Mouse (Mus musculus) intestine, postnatal 0 days (tissue): ENCODE data around the gene Afap1l2. TPM values are rescaled to one million over a fixed set of nuclear protein-coding genes. Genes with fewer than 3 reads are reported as not detected.

Experiments
- ATAC-seq: fragments of 200-750 bp; cut with Nextera tagmentation; 2 replicates; pipeline ENCODE4 v1.8.0; 2017; ENCODE audit warnings: mild to moderate bottlenecking, moderate TSS enrichment, moderate library complexity
- H3K27ac ChIP-seq: fragments of 300-500 bp; sonication (generic); 2 replicates; pipeline ENCODE4 v1.5.1; 2014; ENCODE audit warnings: mild to moderate bottlenecking, low read depth, low read length, moderate library complexity
- H3K27me3 ChIP-seq: fragments of 300-500 bp; sonication (generic); replicated peaks from 2 replicates; pipeline ENCODE4 v1.6.1; 2014; ENCODE audit warnings: low read length, mixed read lengths; ENCODE audit not compliant: control insufficient read depth, insufficient read depth
- H3K36me3 ChIP-seq: fragments of 300-500 bp; sonication (generic); 2 replicates; pipeline ENCODE4 v1.6.1; 2014; ENCODE audit warnings: mild to moderate bottlenecking, moderate library complexity; ENCODE audit not compliant: control insufficient read depth, insufficient read depth
- H3K4me1 ChIP-seq: fragments of 300-500 bp; sonication (generic); replicated peaks from 2 replicates; pipeline ENCODE4 v1.6.1; 2014; ENCODE audit warnings: antibody characterized with exemption, low read length, mixed read lengths; ENCODE audit not compliant: control insufficient read depth, insufficient read depth
- H3K4me2 ChIP-seq: fragments of 300-500 bp; sonication (generic); replicated peaks from 2 replicates; pipeline ENCODE4 v1.6.1; 2014; ENCODE audit warnings: low read depth, mild to moderate bottlenecking, moderate library complexity
- H3K4me3 ChIP-seq: fragments of 300-500 bp; sonication (generic); 2 replicates; pipeline ENCODE4 v1.5.1; 2014; ENCODE audit warnings: low read depth, low read length
- H3K9ac ChIP-seq: fragments of 300-500 bp; sonication (generic); 2 replicates; pipeline ENCODE4 v1.6.1; 2014; ENCODE audit warnings: mild to moderate bottlenecking, low read depth, low read length
- H3K9me3 ChIP-seq: fragments of 300-500 bp; sonication (generic); 2 replicates; pipeline ENCODE4 v1.6.1; 2016; ENCODE audit warnings: mixed run types; ENCODE audit not compliant: control insufficient read depth
- CTCF ChIP-seq: sonication (generic); IDR thresholded peaks from 2 replicates; pipeline ENCODE4 v1.5.1; 2016; ENCODE audit warnings: low read depth, mild to moderate bottlenecking, control low read depth, antibody characterized with exemption, moderate library complexity
- WGBS: fragments of 180-500 bp; shearing (Covaris S2); extraction: QIAGEN DNeasy Blood & Tissue Kit; methylation state at CpG from one replicate; pipeline ENCODE4 v1.1.7; 2014; 5-methylcytosine and 5-hydroxymethylcytosine counted together
- polyA plus RNA-seq: library from polyadenylated mRNA; unstranded; fragments of >200 nt; fragmentation: Nextera tagmentation; extraction: Ambion mirVana; gene quantifications from 2 replicates; pipeline ENCODE4 v1.2.1, GENCODE M21; 2015

Afap1l2 gene
- polyA plus RNA-seq, 1 experiment from 2014 or later, result 7.1 TPM

GRCm38 (mm10) chr19:56976515-56976914 lies 31.5 kb downstream of the Afap1l2 start:
- Histone ChIP-seq H3K4me2 (no peak overlapping the region), H3K9me3 (no peaks in the 10 kb centered on the region), H3K4me1 (no peaks in the 10 kb centered on the region), H3K27me3 (no peaks in the 10 kb centered on the region), H3K4me3 (no peak overlapping the region), H3K27ac (no peak overlapping the region), H3K9ac (no peak overlapping the region), H3K36me3 (no peaks in the 10 kb centered on the region; the same call in 1 of the 2 replicates)
- WGBS, result 94% methylated on average over 5 of the region's 5 CpGs
- ATAC-seq, result no peak
- no peak for TF ChIP-seq CTCF

GRCm38 (mm10) chr19:56975502-56975901 lies 32.5 kb downstream of the Afap1l2 start:
- WGBS, result 77% methylated on average over 3 of the region's 3 CpGs

GRCm38 (mm10) chr19:56974159-56974558 lies 33.9 kb downstream of the Afap1l2 start:
- ATAC-seq, result no peak
- 62% methylated on average over 4 of the region's 4 CpGs for WGBS
- TF ChIP-seq CTCF, result no peak
- Histone ChIP-seq H3K27ac (no peak overlapping the region), H3K36me3 (no peaks in the 10 kb centered on the region), H3K9ac (no peak overlapping the region), H3K4me2 (no peak overlapping the region), H3K27me3 (no peaks in the 10 kb centered on the region), H3K9me3 (no peaks in the 10 kb centered on the region), H3K4me1 (no peaks in the 10 kb centered on the region), H3K4me3 (no peak overlapping the region)

More at GRCm38 (mm10) chr19:56975502-56975901, 32.5 kb downstream of the Afap1l2 start:
- Histone ChIP-seq H3K4me2 (no peak overlapping the region), H3K4me3 (no peak overlapping the region), H3K9ac (no peak overlapping the region), H3K4me1 (no peaks in the 10 kb centered on the region), H3K36me3 (no peaks in the 10 kb centered on the region), H3K27ac (no peak overlapping the region), H3K27me3 (no peaks in the 10 kb centered on the region), H3K9me3 (no peaks in the 10 kb centered on the region)
- ATAC-seq, result no peak
- TF ChIP-seq CTCF, result 0 out of 2 replicates have a peak, but pooled peaks have one; percentile 27

- Histone ChIP-seq H3K4me3 (no peak overlapping the region), H3K4me2 (no peak overlapping the region), H3K36me3 (no peaks in the 10 kb centered on the region), H3K4me1 (no peaks in the 10 kb centered on the region), H3K9me3 (no peaks in the 10 kb centered on the region), H3K27ac (no peak overlapping the region), H3K9ac (no peak overlapping the region), H3K27me3 (no peaks in the 10 kb centered on the region)
- no peak for TF ChIP-seq CTCF
- 85% methylated on average over 2 of the region's 2 CpGs for WGBS
- ATAC-seq, result no peak
These were observed 35.3 kb downstream of the Afap1l2 start for GRCm38 (mm10) chr19:56972768-56973167.

GRCm38 (mm10) chr19:56971347-56971746 lies 36.7 kb downstream of the Afap1l2 start:
- no peak for TF ChIP-seq CTCF
- ATAC-seq, result no peak
- no peak overlapping the region for H3K27ac ChIP-seq
- H3K36me3 ChIP-seq, result no peaks in the 10 kb centered on the region
- H3K4me2 ChIP-seq, result no peak overlapping the region
- WGBS, result 64% methylated on average over 7 of the region's 7 CpGs
- H3K4me3 ChIP-seq, result no peak overlapping the region
- no peaks in the 10 kb centered on the region for H3K27me3 ChIP-seq
- H3K9me3 ChIP-seq, result no peaks in the 10 kb centered on the region
- no peak overlapping the region for H3K9ac ChIP-seq
- H3K4me1 ChIP-seq, result no peaks in the 10 kb centered on the region

DNA sequence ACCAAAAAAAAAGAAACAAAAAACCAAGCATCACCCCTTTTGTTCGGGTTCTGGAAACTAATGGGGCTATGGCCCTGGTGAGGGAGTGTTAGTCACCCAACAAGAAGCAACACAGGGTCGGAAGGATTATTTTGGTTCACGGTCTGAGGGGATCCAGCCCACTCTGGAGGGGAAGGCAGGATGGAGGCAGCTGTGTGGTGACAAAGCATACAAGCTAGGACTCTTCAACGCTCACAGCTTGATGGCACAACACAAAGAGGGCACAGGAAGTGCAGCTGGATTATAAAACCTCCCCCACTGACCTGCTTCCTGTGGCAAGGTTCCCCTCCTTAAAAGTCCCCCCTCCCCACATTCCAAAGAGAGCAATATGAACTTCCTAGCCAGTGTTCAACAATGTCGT lies 44.2 kb downstream of the Afap1l2 start:
- H3K9ac ChIP-seq, result no peak overlapping the region
- H3K4me2 ChIP-seq, result no peak overlapping the region
- no peak overlapping the region for H3K4me3 ChIP-seq
- no peaks in the 10 kb centered on the region for H3K27me3 ChIP-seq
- no peak overlapping the region for H3K27ac ChIP-seq
- no peak for TF ChIP-seq CTCF
- WGBS, result 56% methylated on average over 5 of the region's 5 CpGs
- no peaks in the 10 kb centered on the region for H3K4me1 ChIP-seq
- no peaks in the 10 kb centered on the region for H3K36me3 ChIP-seq
- H3K9me3 ChIP-seq, result no peaks in the 10 kb centered on the region
- ATAC-seq, result no peak

DNA sequence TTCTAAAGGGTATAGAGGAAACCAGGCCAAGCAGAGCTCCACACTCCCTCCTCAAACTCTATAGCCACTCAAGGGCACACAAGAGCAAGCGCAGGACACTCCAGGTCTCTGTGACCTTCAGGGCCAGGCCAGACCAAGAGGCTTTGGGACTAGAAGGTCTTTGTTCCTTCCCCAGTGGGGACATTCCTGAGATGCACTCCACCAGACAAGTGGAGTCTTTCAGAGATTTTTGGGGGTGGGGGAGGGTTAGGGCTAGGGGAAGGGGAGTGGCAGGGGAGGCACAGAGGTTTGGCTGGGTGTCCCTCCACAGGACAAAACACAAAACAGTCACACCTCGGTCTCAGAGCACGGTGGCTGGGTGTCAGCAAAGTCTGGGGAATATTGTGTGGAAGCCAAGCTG lies 48.4 kb downstream of the Afap1l2 start:
- WGBS, result 77% methylated on average over 3 of the region's 3 CpGs
- Histone ChIP-seq H3K4me2 (no peak overlapping the region), H3K27me3 (no peaks in the 10 kb centered on the region), H3K4me1 (peaks cover 10% of the 10 kb centered on the region; the same call in 1 of the 2 replicates), H3K36me3 (no peaks in the 10 kb centered on the region), H3K27ac (no peak overlapping the region), H3K4me3 (no peak overlapping the region), H3K9me3 (no peaks in the 10 kb centered on the region), H3K9ac (no peak overlapping the region)
- no peak for TF ChIP-seq CTCF
- ATAC-seq, result no peak
